Mouse (Mus musculus) erythroid progenitor cell, adult 5-6 weeks (primary cell): ENCODE measurements around the gene Olfr39. TPM values are rescaled to one million over a fixed set of nuclear protein-coding genes. Genes with fewer than 3 reads are reported as not detected.
"Not testable (repeated sequence)": the region's sequence is repeated elsewhere in the genome, so short reads cannot be mapped to it uniquely, and the experiment has no call there.

Experiments
- ATAC-seq: replicated peaks from 2 replicates; pipeline ENCODE4 v1.8.0; 2016; ENCODE audit warnings: moderate number of reproducible peaks, mild to moderate bottlenecking, moderate TSS enrichment, inconsistent platforms; ENCODE audit not compliant: poor library complexity, low FRiP score, severe bottlenecking
- total RNA-seq, 2 experiments: library from RNA; stranded (forward) in 1 of 2; stranded (reverse) in 1 of 2; fragments of 150-400 nt in 1 of 2; fragments of 186-747, 209-891 nt in 1 of 2; gene quantifications; 2 replicates each; pipeline versions ENCODE4 v1.2.3 to v1.2.4; 2015 to 2017; ENCODE audit warnings: low replicate concordance in 2 of 2

Olfr39 gene
- total RNA-seq (2015; ENCODE audit: low replicate concordance): not detected in 2 replicates
- total RNA-seq (2017; ENCODE audit: low replicate concordance): not detected in 2 replicates

- ATAC-seq: no peak
Observed at GRCm38 (mm10) chr9:20282051-20282450, at the start of gene Olfr39. Gene Olfr39 (plus strand): TSS chr9:20282351.

DNA sequence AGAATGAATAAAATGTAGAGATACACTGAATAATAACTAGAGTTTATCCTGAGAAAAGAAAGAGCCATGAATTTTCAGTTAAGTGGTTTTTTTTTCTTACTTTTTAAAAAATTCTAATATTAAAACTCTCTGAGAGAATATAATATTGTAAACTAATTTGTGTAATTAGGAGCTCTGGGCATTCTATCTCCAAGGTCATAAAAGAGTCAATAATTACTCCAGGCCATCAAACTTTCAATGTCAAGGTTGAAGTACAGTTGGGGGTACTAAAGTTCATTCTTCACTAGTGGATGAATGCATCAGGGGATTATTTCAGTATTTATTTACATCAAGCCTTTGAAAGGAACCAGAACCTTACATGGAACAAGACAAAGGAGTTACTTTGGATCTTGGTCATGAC is 45.3 kb upstream of the Olfr39 start, which contains the start of gene Olfr872:
Gene Olfr872, plus strand, starts transcription at position 301 of the 400 bp plus-strand sequence.
- ATAC-seq: no peak

GRCm38 (mm10) chr9:20237378-20237777 is 44.8 kb upstream of the Olfr39 start:
- ATAC-seq: no peak

DNA sequence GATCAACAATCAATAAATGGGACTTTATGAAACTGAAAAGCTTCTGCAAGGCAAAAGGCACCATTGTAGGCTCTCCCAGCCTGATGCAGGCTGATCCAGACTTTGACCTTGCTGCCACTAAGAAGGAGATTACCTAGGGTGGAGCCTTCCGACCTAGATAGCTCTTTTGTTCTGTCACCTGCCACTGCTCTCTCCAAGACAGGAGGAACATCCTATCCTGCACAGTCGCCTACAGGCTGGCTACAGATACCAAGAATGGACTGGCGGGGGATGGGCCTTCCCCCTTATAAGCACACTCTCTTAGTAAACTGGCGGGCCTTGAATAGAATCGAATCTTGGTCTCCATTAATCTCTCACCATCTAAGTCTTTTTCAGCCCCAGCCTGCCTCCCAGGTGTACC is 13.4 kb downstream of the Olfr39 start:
- not testable (repeated sequence) for ATAC-seq

GRCm38 (mm10) chr9:20298232-20298631 is 16.1 kb downstream of the Olfr39 start, which contains the start of gene Olfr873:
Gene Olfr873 (plus strand): TSS chr9:20298532.
- no peak for ATAC-seq

DNA sequence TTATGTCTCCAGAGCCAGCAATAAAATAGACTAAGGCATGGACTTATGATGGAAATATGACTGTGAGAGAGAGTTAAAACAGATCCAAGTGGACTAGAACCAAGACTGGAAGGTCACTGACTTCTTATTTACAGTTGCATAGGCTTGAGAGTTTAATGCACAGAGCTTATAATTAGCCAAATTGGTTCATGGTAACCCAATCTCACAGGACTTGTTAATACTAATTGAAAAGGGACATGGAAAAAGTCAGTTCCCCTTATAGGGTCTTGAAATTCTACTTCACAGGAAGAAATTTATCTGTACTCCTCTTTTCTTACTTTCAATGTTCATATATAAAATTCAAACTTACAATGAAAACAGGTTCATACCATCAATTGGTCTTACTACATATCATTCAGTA is 53.8 kb downstream of the Olfr39 start, which contains the start of gene Olfr18:
Gene Olfr18, minus strand, starts transcription at position 101 of the 400 bp plus-strand sequence.
- ATAC-seq: no peak

Other genes starting within 250 kb of the Olfr39 start
- gene Olfr867, start 224.8 kb upstream of the Olfr39 start, total RNA-seq (2015; ENCODE audit: low replicate concordance): not detected in 2 replicates
- gene Olfr867, start 224.8 kb upstream of the Olfr39 start, total RNA-seq (2017; ENCODE audit: low replicate concordance): not detected in 2 replicates
- not detected in 2 replicates for gene Olfr868, start 183.7 kb upstream of the Olfr39 start, total RNA-seq (2015; ENCODE audit: low replicate concordance)
- gene Olfr868, start 183.7 kb upstream of the Olfr39 start, total RNA-seq (2017; ENCODE audit: low replicate concordance): not detected in 2 replicates
- gene Olfr869, start 153.3 kb upstream of the Olfr39 start, total RNA-seq (2015; ENCODE audit: low replicate concordance): not detected in 2 replicates
- not detected in 2 replicates for gene Olfr869, start 153.3 kb upstream of the Olfr39 start, total RNA-seq (2017; ENCODE audit: low replicate concordance)
- gene Olfr870, start 108.3 kb upstream of the Olfr39 start, total RNA-seq (2015; ENCODE audit: low replicate concordance): not detected in 2 replicates
- gene Olfr870, start 108.3 kb upstream of the Olfr39 start, total RNA-seq (2017; ENCODE audit: low replicate concordance): not detected in 2 replicates
- gene Olfr871, start 70.1 kb upstream of the Olfr39 start, total RNA-seq (2015; ENCODE audit: low replicate concordance): not detected in 2 replicates
- gene Olfr871, start 70.1 kb upstream of the Olfr39 start, total RNA-seq (2017; ENCODE audit: low replicate concordance): not detected in 2 replicates
- not detected in 2 replicates for gene Olfr872, start 45.2 kb upstream of the Olfr39 start, total RNA-seq (2015; ENCODE audit: low replicate concordance)
- gene Olfr872, start 45.2 kb upstream of the Olfr39 start, total RNA-seq (2017; ENCODE audit: low replicate concordance): not detected in 2 replicates
- not detected in 2 replicates for gene Olfr873, start 16.2 kb downstream of the Olfr39 start, total RNA-seq (2015; ENCODE audit: low replicate concordance)
- not detected in 2 replicates for gene Olfr873, start 16.2 kb downstream of the Olfr39 start, total RNA-seq (2017; ENCODE audit: low replicate concordance)
- gene Olfr18, start 53.7 kb downstream of the Olfr39 start, total RNA-seq (2015; ENCODE audit: low replicate concordance): not detected in 2 replicates
- gene Olfr18, start 53.7 kb downstream of the Olfr39 start, total RNA-seq (2017; ENCODE audit: low replicate concordance): not detected in 2 replicates
- 4.0 and 5.0 TPM in 2 replicates for gene Zfp560, start 102.8 kb downstream of the Olfr39 start, total RNA-seq (2015; ENCODE audit: low replicate concordance)
- 5.6 TPM in 1 of 2 replicates, not detected in the other for gene Zfp560, start 102.8 kb downstream of the Olfr39 start, total RNA-seq (2017; ENCODE audit: low replicate concordance)
- 5.0 and 9.2 TPM in 2 replicates for gene Zfp26, start 177.8 kb downstream of the Olfr39 start, total RNA-seq (2015; ENCODE audit: low replicate concordance)
- 2.7 and 24.4 TPM in 2 replicates for gene Zfp26, start 177.8 kb downstream of the Olfr39 start, total RNA-seq (2017; ENCODE audit: low replicate concordance)
- gene Zfp426, start 210.4 kb downstream of the Olfr39 start, total RNA-seq (2015; ENCODE audit: low replicate concordance): 19.3 and 24.1 TPM in 2 replicates
- gene Zfp426, start 210.4 kb downstream of the Olfr39 start, total RNA-seq (2017; ENCODE audit: low replicate concordance): 11.6 and 23.1 TPM in 2 replicates
- 10.9 and 20.9 TPM in 2 replicates for gene Zfp266, start 239.1 kb downstream of the Olfr39 start, total RNA-seq (2015; ENCODE audit: low replicate concordance)
- gene Zfp266, start 239.1 kb downstream of the Olfr39 start, total RNA-seq (2017; ENCODE audit: low replicate concordance): 8.7 and 10.1 TPM in 2 replicates